Mouse (Mus musculus) lung, adult 2 months (tissue): ENCODE measurements around the gene Tsc22d1.

ENCODE experiments used
- CTCF ChIP-seq: fragments of 200-500 bp; IDR thresholded peaks from 2 replicates; pipeline ENCODE4 v1.5.1; 2011; ENCODE audit warnings: mild to moderate bottlenecking, low read length, control low read depth; ENCODE audit not compliant: insufficient read depth
- POLR2A ChIP-seq: fragments of 200-500 bp; IDR thresholded peaks from 2 replicates; pipeline ENCODE4 v1.6.1; 2011; ENCODE audit warnings: low read depth, mild to moderate bottlenecking, control low read depth, low read length, borderline replicate concordance; ENCODE audit errors: extremely low read depth

GRCm38 (mm10) chr14:76489128-76489527 lies 74.4 kb downstream of the Tsc22d1 start:
- TF ChIP-seq POLR2A (no peak), CTCF (no peak)
